Mouse (Mus musculus) liver, postnatal 0 days (tissue): ENCODE measurements around the gene Afg3l1. TPM values are rescaled to one million over a fixed set of nuclear protein-coding genes. Genes with fewer than 3 reads are reported as not detected.
"Not testable (repeated sequence)": the region's sequence is repeated elsewhere in the genome, so short reads cannot be mapped to it uniquely, and the experiment has no call there.

Experiments
- ATAC-seq: fragments of 200-750 bp; cut with Nextera tagmentation; 2 replicates; pipeline ENCODE4 v1.8.0; 2017; ENCODE audit warnings: mild to moderate bottlenecking, moderate library complexity
- DNase-seq: peaks from one replicate; pipeline ENCODE4 v3.0.0-alpha.2; 2016
- H3K27ac ChIP-seq: fragments of 300-500 bp; sonication (generic); 2 replicates; pipeline ENCODE4 v1.5.1; 2014; ENCODE audit warnings: antibody characterized with exemption, moderate library complexity, mild to moderate bottlenecking, low read depth
- H3K27me3 ChIP-seq: fragments of 300-500 bp; sonication (generic); 2 replicates; pipeline ENCODE4 v1.6.1; 2014; ENCODE audit warnings: low read length, control low read depth, mixed read lengths; ENCODE audit not compliant: insufficient read depth
- H3K36me3 ChIP-seq: fragments of 300-500 bp; sonication (generic); replicated peaks from 2 replicates; pipeline ENCODE4 v1.6.1; 2014; ENCODE audit warnings: mild to moderate bottlenecking, control low read depth, low read length, moderate library complexity, mixed read lengths; ENCODE audit not compliant: insufficient read depth
- H3K4me1 ChIP-seq: fragments of 300-500 bp; sonication (generic); 2 replicates; pipeline ENCODE4 v1.6.1; 2014; ENCODE audit warnings: antibody characterized with exemption, mild to moderate bottlenecking, control low read depth; ENCODE audit not compliant: insufficient read depth
- H3K4me2 ChIP-seq: fragments of 300-500 bp; sonication (generic); 2 replicates; pipeline ENCODE4 v1.6.1; 2014; ENCODE audit warnings: low read depth, mild to moderate bottlenecking, low read length, moderate library complexity, mixed read lengths
- H3K4me3 ChIP-seq: fragments of 300-500 bp; sonication (generic); 2 replicates; pipeline ENCODE4 v1.5.1; 2014; ENCODE audit warnings: low read depth, low read length
- H3K9ac ChIP-seq: fragments of 300-500 bp; sonication (generic); replicated peaks from 2 replicates; pipeline ENCODE4 v1.6.1; 2014; ENCODE audit warnings: mild to moderate bottlenecking, moderate library complexity
- H3K9me3 ChIP-seq: fragments of 300-500 bp; sonication (generic); 2 replicates; pipeline ENCODE4 v1.6.1; 2016; ENCODE audit warnings: mild to moderate bottlenecking, control low read depth, low read length, mixed read lengths
- CTCF ChIP-seq: sonication (generic); IDR thresholded peaks from 2 replicates; pipeline ENCODE4 v1.5.1; 2016; ENCODE audit warnings: antibody characterized with exemption, low read depth
- EP300 ChIP-seq: IDR thresholded peaks from 2 replicates; pipeline ENCODE4 v1.6.1; 2016; ENCODE audit warnings: antibody characterized with exemption, low read depth, mild to moderate bottlenecking
- WGBS: fragments of 180-500 bp; shearing (Covaris S2); extraction: QIAGEN DNeasy Blood & Tissue Kit; methylation state at CpG from one replicate; pipeline ENCODE4 v1.1.7; 2014; ENCODE audit not compliant: insufficient replicate concordance; 5-methylcytosine and 5-hydroxymethylcytosine counted together
- polyA plus RNA-seq: library from polyadenylated mRNA; unstranded; fragments of >200 nt; fragmentation: Nextera tagmentation; extraction: Ambion mirVana; gene quantifications from 2 replicates; pipeline ENCODE4 v1.2.1, GENCODE M21; 2015

The Afg3l1 gene
- 22.0 and 24.3 TPM in 2 replicates for polyA plus RNA-seq

DNA sequence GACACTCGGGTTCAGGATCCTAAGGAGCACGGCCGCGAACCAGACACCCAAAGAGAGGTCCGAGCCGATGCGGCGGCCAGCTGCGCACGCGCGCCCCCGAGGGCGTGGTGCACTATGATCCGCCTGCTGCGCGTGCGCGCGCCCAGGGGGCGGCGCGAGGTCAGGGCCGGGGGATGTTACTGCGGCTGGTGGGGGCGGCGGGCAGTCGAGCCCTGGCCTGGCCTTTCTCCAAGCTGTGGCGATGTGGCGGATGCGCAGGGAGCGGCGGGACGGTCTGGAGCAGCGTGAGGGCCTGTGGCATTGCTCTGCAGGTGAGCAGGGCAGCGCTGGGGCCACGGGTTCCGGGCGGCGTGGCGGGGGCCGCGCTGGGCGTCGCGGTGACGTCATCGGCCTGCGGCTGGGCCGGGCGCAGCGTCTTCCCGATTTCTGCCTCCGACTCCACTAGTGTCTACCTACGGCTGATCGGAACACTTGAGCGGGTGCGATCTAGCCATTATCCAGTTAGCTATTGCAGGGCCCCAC lies at the start of gene Afg3l1:
Afg3l1 (plus strand) TSS at position 167 of the 522 bp plus-strand sequence.
- DNase-seq (peak; percentile 94), ATAC-seq (peak; percentile 92)
- H3K27ac ChIP-seq: peak within 1 kb of the TSS; percentile 95
- H3K9ac ChIP-seq: peak within 1 kb of the TSS; percentile 84
- no peaks in the 10 kb centered on the region for H3K9me3 ChIP-seq
- peaks cover 21% of the 10 kb centered on the region for H3K4me1 ChIP-seq
- peak within 1 kb of the TSS; percentile 95 for H3K4me2 ChIP-seq
- H3K27me3 ChIP-seq: no peaks in the 10 kb centered on the region
- no peak for TF ChIP-seq CTCF
- no peak for TF ChIP-seq EP300
- H3K4me3 ChIP-seq: peak within 1 kb of the TSS; percentile 97
- H3K36me3 ChIP-seq: peaks cover 14% of the 10 kb centered on the region; the same call in 1 of the 2 replicates
- under 1% methylated on average over 58 of the region's 58 CpGs for WGBS

GRCm38 (mm10) chr8:123428343-123428893 lies 49.3 kb upstream of the Afg3l1 start:
- no peaks in the 10 kb centered on the region for H3K4me1 ChIP-seq
- H3K27me3 ChIP-seq: no peaks in the 10 kb centered on the region
- no peaks in the 10 kb centered on the region for H3K36me3 ChIP-seq
- H3K9ac ChIP-seq: no peak overlapping the region
- peaks cover 37% of the 10 kb centered on the region for H3K9me3 ChIP-seq
- TF ChIP-seq EP300 (no peak), CTCF (no peak)
- 93% methylated on average over 28 of the region's 29 CpGs for WGBS
- no peak overlapping the region for H3K27ac ChIP-seq
- H3K4me3 ChIP-seq: no peak overlapping the region
- DNase-seq (peak; percentile 13), ATAC-seq (no peak)
- no peak overlapping the region for H3K4me2 ChIP-seq

GRCm38 (mm10) chr8:123428939-123429721 lies 48.6 kb upstream of the Afg3l1 start:
- 91% methylated on average over 23 of the region's 23 CpGs for WGBS
- Histone ChIP-seq H3K4me1 (no peaks in the 10 kb centered on the region), H3K27ac (no peak overlapping the region), H3K36me3 (no peaks in the 10 kb centered on the region), H3K9ac (no peak overlapping the region), H3K9me3 (peaks cover 37% of the 10 kb centered on the region), H3K4me3 (no peak overlapping the region), H3K4me2 (no peak overlapping the region), H3K27me3 (no peaks in the 10 kb centered on the region)
- ATAC-seq (no peak), DNase-seq (no peak)
- TF ChIP-seq CTCF: no peak
- TF ChIP-seq EP300: no peak

DNA sequence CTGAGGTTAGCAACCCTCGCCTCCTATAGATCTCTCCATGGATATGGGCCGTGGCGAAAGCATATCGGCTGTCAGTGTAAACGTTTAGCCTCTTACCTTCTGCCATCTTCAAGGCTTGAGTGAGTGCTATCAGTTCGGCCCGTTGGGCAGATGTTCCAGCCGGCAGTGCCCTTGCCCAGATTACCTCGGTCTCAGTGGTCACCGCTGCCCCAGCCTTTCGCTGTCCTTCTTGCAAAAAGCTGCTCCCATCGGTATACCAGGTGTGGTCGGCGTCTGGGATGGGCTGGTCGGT lies 48.0 kb upstream of the Afg3l1 start:
- H3K4me1 ChIP-seq, DNase-seq, H3K4me3 ChIP-seq, H3K36me3 ChIP-seq, H3K27me3 ChIP-seq, H3K9ac ChIP-seq, H3K4me2 ChIP-seq, H3K27ac ChIP-seq, ATAC-seq: not testable (repeated sequence)
- peaks cover 37% of the 10 kb centered on the region for H3K9me3 ChIP-seq
- WGBS: 89% methylated on average over 12 of the region's 15 CpGs

GRCm38 (mm10) chr8:123430936-123431335 lies 46.8 kb upstream of the Afg3l1 start:
- DNase-seq, H3K4me1 ChIP-seq, H3K36me3 ChIP-seq, H3K27me3 ChIP-seq, H3K4me2 ChIP-seq, H3K9ac ChIP-seq, H3K27ac ChIP-seq, ATAC-seq, H3K4me3 ChIP-seq: not testable (repeated sequence)
- peaks cover 37% of the 10 kb centered on the region for H3K9me3 ChIP-seq
- 78% methylated on average over 8 of the region's 8 CpGs for WGBS

DNA sequence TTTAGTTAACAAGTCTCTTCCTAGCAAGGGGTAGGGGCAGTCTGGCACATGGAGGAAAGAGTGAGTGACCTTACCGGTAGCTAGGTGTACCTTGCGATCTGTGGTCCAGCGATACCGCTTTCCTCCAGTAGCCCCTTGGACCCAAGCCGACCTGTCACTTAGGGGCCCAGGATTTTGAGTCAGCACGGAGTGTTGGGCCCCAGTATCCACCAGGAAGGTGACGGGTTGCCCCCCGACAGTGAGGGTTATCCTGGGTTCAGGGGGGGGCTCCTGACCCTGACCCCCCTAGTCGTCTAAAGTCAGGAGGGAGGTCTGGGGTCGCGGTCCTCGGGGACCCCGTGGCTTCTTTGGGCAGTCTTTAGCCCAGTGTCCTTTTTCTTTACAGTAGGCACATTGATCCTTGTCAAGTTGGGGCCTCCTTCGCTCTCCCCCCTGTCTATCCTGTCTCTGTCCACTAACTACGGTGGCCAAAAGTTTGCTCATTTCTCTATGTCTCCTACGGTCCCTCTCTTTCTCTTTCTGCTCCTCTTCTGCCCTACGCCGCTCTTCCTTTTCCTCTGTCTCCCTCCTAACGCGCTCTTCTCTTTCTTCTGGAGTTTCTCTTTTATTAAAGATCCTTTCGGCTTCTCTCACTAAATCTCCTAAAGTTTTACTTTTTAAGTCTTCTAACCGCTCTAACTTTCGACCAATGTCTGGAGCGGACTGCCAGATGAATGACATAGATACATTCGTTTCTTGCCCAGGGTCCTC lies 45.9 kb upstream of the Afg3l1 start:
- no peaks in the 10 kb centered on the region for H3K36me3 ChIP-seq
- no peaks in the 10 kb centered on the region for H3K4me1 ChIP-seq
- H3K27ac ChIP-seq: no peak overlapping the region
- H3K9ac ChIP-seq: no peak overlapping the region
- no peak for TF ChIP-seq EP300
- no peak for TF ChIP-seq CTCF
- H3K4me3 ChIP-seq: no peak overlapping the region
- ATAC-seq (no peak), DNase-seq (no peak)
- 92% methylated on average over 25 of the region's 25 CpGs for WGBS
- peaks cover 30% of the 10 kb centered on the region for H3K9me3 ChIP-seq
- no peaks in the 10 kb centered on the region for H3K27me3 ChIP-seq
- H3K4me2 ChIP-seq: no peak overlapping the region
